Mouse (Mus musculus) ES-E14 (cell line): Measurements from ENCODE around the gene Jund. TPM values are rescaled to one million over a fixed set of nuclear protein-coding genes. Genes with fewer than 3 reads are reported as not detected.
A peak's percentile ranks its signal among the peaks of the same experiment; 100 is the strongest.

Experiments used
- DNase-seq: peaks from one replicate; pipeline ENCODE4 v3.0.0-alpha.2; 2013; ENCODE audit warnings: low read depth, low spot score
- H3K27ac ChIP-seq: 2 replicates; pipeline ENCODE4 v1.5.1; 2012; ENCODE audit warnings: low read depth, mild to moderate bottlenecking, low read length, moderate library complexity, mixed read lengths; ENCODE audit not compliant: poor library complexity, insufficient read depth, severe bottlenecking
- H3K36me3 ChIP-seq: 2 replicates; pipeline ENCODE4 v1.6.1; 2012; ENCODE audit warnings: mild to moderate bottlenecking, low read length, moderate library complexity, mixed read lengths; ENCODE audit not compliant: control insufficient read depth, poor library complexity, insufficient read depth, severe bottlenecking
- H3K4me1 ChIP-seq, 2 experiments: fragments of 150-350 bp in 1 of 2; sonication (generic) in 1 of 2; 2 replicates each; pipeline ENCODE4 v1.6.1; 2012; ENCODE audit warnings: low read length in 2 of 2, mild to moderate bottlenecking in 1 of 2, mixed read lengths in 1 of 2; ENCODE audit not compliant: control insufficient read depth in 2 of 2, insufficient read depth in 2 of 2, poor library complexity in 1 of 2
- H3K4me3 ChIP-seq, 2 experiments: fragments of 150-350 bp in 1 of 2; sonication (generic) in 1 of 2; 2 replicates each; pipeline ENCODE4 v1.5.1; 2012; ENCODE audit warnings: low read length in 2 of 2, low read depth in 1 of 2, mild to moderate bottlenecking in 1 of 2, mixed read lengths in 1 of 2; ENCODE audit not compliant: insufficient read depth in 1 of 2, poor library complexity in 1 of 2, severe bottlenecking in 1 of 2
- H3K9ac ChIP-seq: 2 replicates; pipeline ENCODE4 v1.6.1; 2012; ENCODE audit warnings: low read depth, mild to moderate bottlenecking, low read length, mixed read lengths; ENCODE audit not compliant: poor library complexity, insufficient read depth, severe bottlenecking
- H3K9me3 ChIP-seq: fragments of 150-350 bp; sonication (generic); 2 replicates; pipeline ENCODE4 v1.6.1; 2012; ENCODE audit warnings: low read depth, mild to moderate bottlenecking, low read length; ENCODE audit not compliant: control insufficient read depth, insufficient read depth
- CHD2 ChIP-seq: IDR thresholded peaks from 2 replicates; pipeline ENCODE4 v1.6.1; 2014; ENCODE audit warnings: mild to moderate bottlenecking, low read depth, low read length, inconsistent platforms
- HCFC1 ChIP-seq: IDR thresholded peaks from 2 replicates; pipeline ENCODE4 v1.6.1; 2012; ENCODE audit warnings: low read length, inconsistent platforms, borderline replicate concordance; ENCODE audit not compliant: insufficient read depth
- MAFK ChIP-seq: IDR thresholded peaks from 2 replicates; pipeline ENCODE4 v1.6.1; 2014; ENCODE audit warnings: mild to moderate bottlenecking, low read depth, low read length, inconsistent platforms; ENCODE audit not compliant: insufficient read depth
- ZC3H11A ChIP-seq: IDR thresholded peaks from 2 replicates; pipeline ENCODE4 v1.6.1; 2012; ENCODE audit warnings: low read depth, mild to moderate bottlenecking, inconsistent platforms, low read length, borderline replicate concordance
- ZNF384 ChIP-seq: IDR thresholded peaks from 2 replicates; pipeline ENCODE4 v1.6.1; 2012; ENCODE audit warnings: low read depth, low read length, inconsistent platforms
- in situ Hi-C, 2 experiments: fragments of 600-800 bp; cut with MboI; formaldehyde crosslinking; loops; one replicate each; pipeline ENCODE4 v1.15.1; 2025; ENCODE audit warnings: low sequenced_read_pairs in 2 of 2, inconsistent platforms in 1 of 2; ENCODE audit not compliant: unreplicated experiment in 2 of 2
- total RNA-seq: library from RNA; depleted of rRNA; stranded (reverse); fragments of 300-350 nt; gene quantifications from 2 replicates; pipeline ENCODE4 v1.2.3, GENCODE M21; 2012

Gene Jund
- total RNA-seq, 1 experiment, result 60.1 TPM

- TF ChIP-seq CHD2 (no peak), ZC3H11A (no peak), MAFK (no peak), HCFC1 (no peak), ZNF384 (no peak)
- DNase-seq, result no peak
- no peak overlapping the region for H3K27ac ChIP-seq
- no peaks in the 10 kb centered on the region for H3K9me3 ChIP-seq
- H3K9ac ChIP-seq, result 0 out of 2 replicates have a peak overlapping the region, but pooled peaks have one; percentile 18
- H3K4me3 ChIP-seq, result peak overlapping the region; percentile 30 to 31; a peak in 1 of 4 replicates
- H3K4me1 ChIP-seq, result peaks cover 0 to 6% of the 10 kb centered on the region in 2 experiments; a peak in 1 of 4 replicates
- H3K36me3 ChIP-seq, result no peaks in the 10 kb centered on the region
- in situ Hi-C loops, result no loop called here
Observed at GRCm38 (mm10) chr8:70724216-70724615, 25.5 kb downstream of the Jund start.

- in situ Hi-C loops, result no loop called here
- Histone ChIP-seq H3K9ac (no peak overlapping the region), H3K4me3 (no peak overlapping the region), H3K4me1 (peaks cover 1 to 10% of the 10 kb centered on the region in 2 experiments; a peak in 2 of 4 replicates), H3K36me3 (no peaks in the 10 kb centered on the region), H3K9me3 (no peaks in the 10 kb centered on the region), H3K27ac (no peak overlapping the region)
- TF ChIP-seq ZC3H11A (no peak), HCFC1 (no peak), ZNF384 (no peak), MAFK (no peak), CHD2 (no peak)
- DNase-seq, result no peak
Observed at GRCm38 (mm10) chr8:70725792-70726447, 27.2 kb downstream of the Jund start.

- DNase-seq, result no peak
- H3K27ac ChIP-seq, result no peak overlapping the region
- peaks cover 1 to 11% of the 10 kb centered on the region in 2 experiments; a peak in 2 of 4 replicates for H3K4me1 ChIP-seq
- H3K9me3 ChIP-seq, result no peaks in the 10 kb centered on the region
- in situ Hi-C loops, result no loop called here
- H3K9ac ChIP-seq, result no peak overlapping the region
- H3K4me3 ChIP-seq, result no peak overlapping the region
- no peaks in the 10 kb centered on the region for H3K36me3 ChIP-seq
- no peak for TF ChIP-seq MAFK
- TF ChIP-seq ZC3H11A, result no peak
- TF ChIP-seq ZNF384, result no peak
- no peak for TF ChIP-seq CHD2
- TF ChIP-seq HCFC1, result no peak
Observed at GRCm38 (mm10) chr8:70726721-70727120, 28.0 kb downstream of the Jund start.

GRCm38 (mm10) chr8:70729808-70730475, 31.2 kb downstream of the Jund start:
- H3K4me3 ChIP-seq, result peak overlapping the region; percentile 66 to 72
- in situ Hi-C loops, result no loop called here
- peaks cover 1 to 18% of the 10 kb centered on the region in 2 experiments; a peak in 2 of 4 replicates for H3K4me1 ChIP-seq
- peak overlapping the region; percentile 69 for H3K9ac ChIP-seq
- H3K27ac ChIP-seq, result no peak overlapping the region
- TF ChIP-seq HCFC1 (no peak), CHD2 (no peak), MAFK (no peak)
- DNase-seq, result peak; percentile 53
- no peaks in the 10 kb centered on the region for H3K36me3 ChIP-seq
- no peaks in the 10 kb centered on the region for H3K9me3 ChIP-seq
